Mouse (Mus musculus) stomach, embryonic 16.5 days (tissue): ENCODE results near the gene 1700023F06Rik. TPM values are rescaled to one million over a fixed set of nuclear protein-coding genes. Genes with fewer than 3 reads are reported as not detected.

ENCODE experiments used
- ATAC-seq: fragments of 200-750 bp; cut with Nextera tagmentation; 2 replicates; pipeline ENCODE4 v1.8.0; 2017; ENCODE audit warnings: moderate number of reproducible peaks, moderate TSS enrichment; ENCODE audit not compliant: insufficient read depth, low FRiP score
- H3K27ac ChIP-seq: fragments of 300-500 bp; sonication (generic); 2 replicates; pipeline ENCODE4 v1.5.1; 2014; ENCODE audit warnings: low read length
- H3K27me3 ChIP-seq: fragments of 300-500 bp; sonication (generic); 2 replicates; pipeline ENCODE4 v1.6.1; 2014; ENCODE audit warnings: low read length, control low read depth, mixed read lengths; ENCODE audit not compliant: control insufficient read depth, insufficient read depth
- H3K36me3 ChIP-seq: fragments of 300-500 bp; sonication (generic); 2 replicates; pipeline ENCODE4 v1.6.1; 2014; ENCODE audit warnings: low read length; ENCODE audit not compliant: control insufficient read depth, insufficient read depth
- H3K4me1 ChIP-seq: fragments of 300-500 bp; sonication (generic); 2 replicates; pipeline ENCODE4 v1.6.1; 2014; ENCODE audit warnings: low read length, control low read depth, mixed read lengths; ENCODE audit not compliant: control insufficient read depth, insufficient read depth
- H3K4me2 ChIP-seq: fragments of 300-500 bp; sonication (generic); 2 replicates; pipeline ENCODE4 v1.6.1; 2014; ENCODE audit warnings: low read depth, low read length, mixed read lengths
- H3K4me3 ChIP-seq: fragments of 300-500 bp; sonication (generic); replicated peaks from 2 replicates; pipeline ENCODE4 v1.5.1; 2014; ENCODE audit warnings: mild to moderate bottlenecking, low read length
- H3K9ac ChIP-seq: fragments of 300-500 bp; sonication (generic); 2 replicates; pipeline ENCODE4 v1.6.1; 2014; ENCODE audit warnings: low read length
- H3K9me3 ChIP-seq: fragments of 300-500 bp; sonication (generic); replicated peaks from 2 replicates; pipeline ENCODE4 v1.6.1; 2016; ENCODE audit warnings: low read length, control low read depth; ENCODE audit not compliant: control insufficient read depth
- WGBS: fragments of 180-500 bp; shearing (Covaris S2); extraction: QIAGEN DNeasy Blood & Tissue Kit; methylation state at CpG from one replicate; pipeline ENCODE4 v1.1.7; 2014; 5-methylcytosine and 5-hydroxymethylcytosine counted together
- polyA plus RNA-seq: library from polyadenylated mRNA; unstranded; fragments of >200 nt; fragmentation: Nextera tagmentation; extraction: Ambion mirVana; gene quantifications from 2 replicates; pipeline ENCODE4 v1.2.1, GENCODE M21; 2015

The 1700023F06Rik gene
- polyA plus RNA-seq, 1 experiment from 2014 or later: 0.83 TPM

DNA sequence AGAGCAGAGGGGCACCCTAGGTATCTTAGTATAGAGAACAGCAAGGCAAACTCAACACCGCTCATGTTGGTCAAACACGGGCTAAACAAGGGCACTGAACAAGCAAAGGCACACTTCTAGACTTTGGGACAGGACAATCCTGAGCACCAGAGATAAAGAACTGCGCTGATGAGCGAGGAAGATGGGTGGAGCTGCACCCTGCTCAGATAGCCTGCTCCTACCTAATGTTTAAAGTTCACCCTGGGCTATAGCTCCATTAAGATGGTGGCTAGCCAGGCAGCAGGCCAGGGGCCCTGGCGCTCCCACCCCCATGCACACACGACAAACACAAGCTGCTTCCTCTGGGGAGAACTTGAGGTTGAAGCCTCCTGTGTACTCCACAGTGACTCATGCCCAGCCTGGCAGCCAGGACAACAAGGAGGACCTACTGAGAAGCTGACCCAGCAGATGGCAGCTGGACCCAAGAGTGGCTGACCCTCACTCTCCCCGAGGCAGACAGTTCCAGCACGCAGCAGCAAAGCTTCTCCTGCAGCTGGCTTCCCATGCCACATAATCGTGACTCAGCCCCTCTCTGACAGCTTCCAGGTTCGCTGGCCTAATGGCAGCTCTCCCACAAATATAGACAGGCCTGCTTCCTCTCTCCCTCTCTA, 37.8 kb upstream of the 1700023F06Rik start:
- Histone ChIP-seq H3K4me2 (no peak overlapping the region), H3K27ac (peak overlapping the region; percentile 69), H3K36me3 (no peaks in the 10 kb centered on the region), H3K4me3 (no peak overlapping the region), H3K9ac (0 out of 2 replicates have a peak overlapping the region, but pooled peaks have one; percentile 22), H3K9me3 (no peaks in the 10 kb centered on the region), H3K4me1 (peaks cover 41% of the 10 kb centered on the region), H3K27me3 (no peaks in the 10 kb centered on the region)
- 48% methylated on average over 10 of the region's 10 CpGs for whole genome bisulfite sequencing
- peak; percentile 57; the same call in 1 of the 2 replicates for ATAC-seq

DNA sequence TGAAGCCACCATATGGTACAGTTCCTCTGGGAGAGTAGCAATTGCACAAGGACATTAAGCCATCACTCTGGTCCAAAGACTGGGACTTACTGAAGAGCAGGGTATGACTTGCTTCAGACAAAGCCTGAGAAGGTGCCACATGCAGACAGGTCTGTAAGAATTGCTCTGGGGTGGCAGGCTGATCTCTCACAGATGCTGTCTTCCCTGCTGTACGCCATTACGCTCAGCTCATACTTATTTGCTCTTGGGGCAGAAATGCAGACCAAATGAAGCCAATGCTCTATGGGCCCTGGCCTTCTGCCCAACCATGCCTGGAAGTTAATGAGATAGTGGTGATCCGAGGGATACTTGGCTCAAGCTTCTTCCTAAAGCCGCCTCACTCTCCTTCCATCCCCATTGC, 36.5 kb upstream of the 1700023F06Rik start:
- WGBS: 79% methylated on average over 4 of the region's 4 CpGs
- ATAC-seq: no peak
- Histone ChIP-seq H3K9ac (no peak overlapping the region), H3K4me2 (no peak overlapping the region), H3K4me1 (peaks cover 41% of the 10 kb centered on the region), H3K36me3 (no peaks in the 10 kb centered on the region), H3K27me3 (no peaks in the 10 kb centered on the region), H3K27ac (no peak overlapping the region), H3K9me3 (no peaks in the 10 kb centered on the region), H3K4me3 (no peak overlapping the region)

DNA sequence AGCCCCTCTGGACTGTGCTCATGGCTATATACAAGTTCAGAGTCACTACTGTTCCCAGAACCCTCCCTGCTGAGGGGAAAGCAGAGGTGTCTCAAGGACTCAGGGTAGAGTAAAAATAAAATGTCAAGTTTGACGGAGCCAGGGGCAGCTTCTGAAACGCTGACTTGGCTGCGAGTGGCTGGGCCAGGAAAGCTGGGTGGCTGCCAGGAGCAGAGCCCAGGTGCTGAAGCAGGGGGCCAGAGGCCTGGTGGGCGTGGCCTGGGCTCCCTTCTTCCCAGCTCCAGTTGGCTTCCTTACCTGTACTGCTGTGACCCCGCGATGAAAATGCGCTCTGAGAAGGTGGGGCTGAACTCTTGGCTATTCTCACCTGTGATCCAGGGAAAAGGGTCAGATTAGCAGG, 32.4 kb upstream of the 1700023F06Rik start:
- H3K36me3 ChIP-seq: peaks cover 21% of the 10 kb centered on the region
- no peak overlapping the region for H3K4me3 ChIP-seq
- peaks cover 7% of the 10 kb centered on the region for H3K4me1 ChIP-seq
- H3K9me3 ChIP-seq: no peaks in the 10 kb centered on the region
- no peak overlapping the region for H3K4me2 ChIP-seq
- no peaks in the 10 kb centered on the region for H3K27me3 ChIP-seq
- H3K27ac ChIP-seq: no peak overlapping the region
- ATAC-seq: peak; percentile 25; the same call in 1 of the 2 replicates
- no peak overlapping the region for H3K9ac ChIP-seq
- 30% methylated on average over 7 of the region's 7 CpGs for WGBS

DNA sequence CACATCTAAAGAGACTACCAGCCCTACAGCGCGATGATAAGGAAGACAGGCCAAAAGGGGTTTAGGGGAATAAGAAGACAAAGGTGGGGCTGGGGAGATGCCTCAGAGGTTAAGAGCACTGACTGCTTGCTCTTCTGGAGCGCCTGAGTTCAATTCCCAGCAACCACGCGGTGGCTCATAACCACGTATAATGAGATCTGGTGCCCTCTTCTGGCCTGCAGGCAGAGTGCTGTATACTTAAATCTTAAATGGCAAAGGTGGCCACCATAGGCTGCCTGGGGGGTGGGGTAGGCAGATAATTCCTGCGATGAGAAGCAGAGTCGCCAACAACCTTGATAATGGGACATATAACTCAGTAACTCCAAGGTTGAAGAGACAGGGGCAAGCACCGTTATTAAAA, 29.4 kb upstream of the 1700023F06Rik start:
- H3K27me3 ChIP-seq: no peaks in the 10 kb centered on the region
- H3K36me3 ChIP-seq: peaks cover 21% of the 10 kb centered on the region
- H3K27ac ChIP-seq: no peak overlapping the region
- WGBS: 76% methylated on average over 9 of the region's 9 CpGs
- H3K9me3 ChIP-seq: no peaks in the 10 kb centered on the region
- no peak overlapping the region for H3K9ac ChIP-seq
- peaks cover 7% of the 10 kb centered on the region; the same call in 1 of the 2 replicates for H3K4me1 ChIP-seq
- H3K4me3 ChIP-seq: no peak overlapping the region
- no peak overlapping the region for H3K4me2 ChIP-seq
- ATAC-seq: no peak

DNA sequence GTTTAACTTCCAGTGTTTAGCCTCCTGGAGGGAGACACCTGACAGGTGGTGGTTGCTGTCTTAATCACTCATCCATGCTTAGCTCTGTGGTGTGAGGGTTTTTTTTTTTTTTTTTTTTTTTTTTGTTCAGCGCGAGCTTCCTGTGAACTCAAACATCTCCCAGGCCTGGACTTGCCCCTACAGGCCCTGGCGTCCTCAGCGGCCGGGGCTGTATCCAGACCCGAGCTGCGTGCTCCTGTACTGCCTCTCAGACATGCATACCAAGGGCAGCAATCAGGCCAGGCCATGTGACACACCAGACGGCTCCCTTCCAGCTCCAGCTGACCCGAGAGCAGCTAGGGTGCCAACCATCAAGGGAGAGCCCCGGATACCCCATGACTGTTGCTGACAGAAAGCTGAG, 28.5 kb upstream of the 1700023F06Rik start:
- Histone ChIP-seq H3K36me3 (peaks cover 21% of the 10 kb centered on the region), H3K9me3 (no peaks in the 10 kb centered on the region), H3K4me1 (peaks cover 7% of the 10 kb centered on the region; the same call in 1 of the 2 replicates), H3K9ac (no peak overlapping the region), H3K27me3 (no peaks in the 10 kb centered on the region), H3K4me3 (no peak overlapping the region), H3K4me2 (no peak overlapping the region), H3K27ac (peak overlapping the region; percentile 38)
- no peak for ATAC-seq
- 69% methylated on average over 10 of the region's 10 CpGs for WGBS

DNA sequence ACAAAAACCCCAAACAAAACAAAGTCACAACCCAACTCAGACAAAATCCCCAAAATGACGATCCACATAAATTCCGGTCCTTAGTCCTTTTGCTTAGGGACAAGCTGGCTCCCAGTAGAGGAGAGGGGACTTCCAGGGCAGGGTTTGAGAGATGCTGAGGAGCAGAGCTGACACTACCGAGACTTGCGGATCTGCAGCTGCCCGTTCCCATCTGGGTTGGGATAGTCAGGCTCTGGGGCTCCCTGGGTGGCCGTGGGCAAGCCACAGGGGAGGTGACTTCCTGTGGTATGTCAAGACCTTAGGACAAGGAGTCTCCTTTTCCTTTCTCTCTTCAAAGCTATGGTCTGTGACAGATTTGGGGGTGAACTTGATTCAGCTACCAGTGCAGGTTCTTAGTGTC, 28.1 kb upstream of the 1700023F06Rik start:
- no peak overlapping the region for H3K9ac ChIP-seq
- 77% methylated on average over 6 of the region's 6 CpGs for WGBS
- H3K4me3 ChIP-seq: no peak overlapping the region
- no peak for ATAC-seq
- no peaks in the 10 kb centered on the region for H3K27me3 ChIP-seq
- H3K36me3 ChIP-seq: peaks cover 21% of the 10 kb centered on the region
- H3K27ac ChIP-seq: no peak overlapping the region
- no peaks in the 10 kb centered on the region for H3K9me3 ChIP-seq
- H3K4me1 ChIP-seq: peaks cover 7% of the 10 kb centered on the region; the same call in 1 of the 2 replicates
- no peak overlapping the region for H3K4me2 ChIP-seq

DNA sequence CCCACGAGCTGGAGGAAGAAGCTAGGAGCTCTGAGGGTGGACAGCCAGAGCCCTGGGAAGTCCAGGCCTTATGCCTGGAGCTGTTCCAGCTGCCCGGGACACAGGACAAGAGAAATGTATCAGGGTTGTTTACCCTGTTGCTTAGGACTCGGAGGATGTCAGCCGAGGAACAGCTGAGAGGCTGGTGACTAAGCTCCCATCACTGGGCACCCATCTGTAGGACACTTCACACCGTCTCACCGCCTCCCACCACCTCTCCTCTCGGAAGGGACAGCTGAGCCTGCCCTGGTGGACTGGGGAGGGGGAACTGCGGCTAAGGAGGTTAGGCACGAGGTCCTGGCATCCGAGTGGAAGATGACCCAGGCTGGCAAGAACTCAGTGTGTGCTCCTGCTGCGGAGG, 27.3 kb upstream of the 1700023F06Rik start:
- H3K4me2 ChIP-seq: no peak overlapping the region
- no peaks in the 10 kb centered on the region for H3K27me3 ChIP-seq
- H3K27ac ChIP-seq: peak overlapping the region; percentile 38
- WGBS: 58% methylated on average over 11 of the region's 11 CpGs
- no peak for ATAC-seq
- H3K9ac ChIP-seq: no peak overlapping the region; the same call in 1 of the 2 replicates
- H3K9me3 ChIP-seq: no peaks in the 10 kb centered on the region
- no peak overlapping the region for H3K4me3 ChIP-seq
- peaks cover 22% of the 10 kb centered on the region for H3K36me3 ChIP-seq
- H3K4me1 ChIP-seq: peaks cover 7% of the 10 kb centered on the region; the same call in 1 of the 2 replicates

DNA sequence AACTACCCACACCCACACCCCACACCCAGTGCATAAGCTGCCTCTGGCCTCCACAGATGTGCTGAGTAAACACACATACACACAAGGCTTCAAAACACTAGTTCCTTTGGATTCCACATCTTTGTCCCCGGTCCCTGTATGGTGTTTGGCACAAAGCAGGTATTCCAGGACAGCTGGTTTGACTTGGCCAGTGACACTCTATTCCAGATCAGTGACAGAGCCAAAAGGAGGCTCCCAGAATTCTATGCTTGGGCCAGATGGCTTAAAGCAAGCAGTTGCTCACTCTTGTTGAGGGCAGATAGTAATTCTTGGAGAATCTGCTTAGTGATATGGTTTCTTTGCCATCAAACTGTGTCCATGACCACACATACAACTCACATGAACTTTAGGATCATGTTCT, 26.1 kb upstream of the 1700023F06Rik start:
- Histone ChIP-seq H3K4me3 (no peak overlapping the region), H3K4me2 (no peak overlapping the region), H3K27me3 (no peaks in the 10 kb centered on the region), H3K36me3 (peaks cover 32% of the 10 kb centered on the region), H3K27ac (no peak overlapping the region), H3K4me1 (peaks cover 7% of the 10 kb centered on the region; the same call in 1 of the 2 replicates), H3K9me3 (0 out of 2 replicates have a peak, but pooled peaks cover 5% of the 10 kb centered on the region), H3K9ac (no peak overlapping the region)
- ATAC-seq: no peak
- WGBS: 55% methylated on average over 1 of the region's 1 CpGs

DNA sequence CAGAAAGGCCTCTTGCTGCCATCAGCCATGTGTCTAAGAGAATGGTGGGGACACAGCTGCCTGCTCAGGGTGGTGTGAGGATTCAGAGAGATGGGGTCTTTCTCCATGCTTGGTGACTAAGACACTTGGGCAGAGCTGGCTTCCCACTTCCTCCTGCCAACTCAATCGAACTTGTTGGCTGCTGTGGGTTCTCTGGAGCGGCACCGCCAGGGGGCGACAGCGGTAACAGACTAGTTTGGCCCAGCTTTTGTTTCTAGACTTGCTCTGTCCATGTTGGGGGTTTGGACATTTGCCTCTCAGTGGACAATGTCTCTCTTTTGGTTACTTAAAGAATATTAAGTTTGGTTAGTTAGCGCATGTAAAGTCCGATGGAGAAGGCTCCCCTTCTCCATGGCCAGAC, 24.6 kb upstream of the 1700023F06Rik start:
- Histone ChIP-seq H3K27me3 (no peaks in the 10 kb centered on the region), H3K36me3 (peaks cover 26% of the 10 kb centered on the region), H3K4me1 (peaks cover 7% of the 10 kb centered on the region; the same call in 1 of the 2 replicates), H3K27ac (no peak overlapping the region), H3K4me3 (no peak overlapping the region), H3K4me2 (no peak overlapping the region), H3K9me3 (0 out of 2 replicates have a peak, but pooled peaks cover 5% of the 10 kb centered on the region), H3K9ac (no peak overlapping the region)
- no peak for ATAC-seq
- WGBS: 33% methylated on average over 7 of the region's 7 CpGs
